Mouse (Mus musculus) colon, adult 2 months (tissue): ENCODE measurements around the gene Olfr1099. TPM values are rescaled to one million over a fixed set of nuclear protein-coding genes. Genes with fewer than 3 reads are reported as not detected.

Source experiments
- polyA plus RNA-seq: library from polyadenylated mRNA; depleted of rRNA; stranded (reverse); fragments of >200 nt; gene quantifications from 2 replicates; pipeline ENCODE4 v1.2.3, GENCODE M21; 2012; rRNA removed

Gene Olfr1099
- polyA plus RNA-seq: not detected in 2 replicates

DNA sequence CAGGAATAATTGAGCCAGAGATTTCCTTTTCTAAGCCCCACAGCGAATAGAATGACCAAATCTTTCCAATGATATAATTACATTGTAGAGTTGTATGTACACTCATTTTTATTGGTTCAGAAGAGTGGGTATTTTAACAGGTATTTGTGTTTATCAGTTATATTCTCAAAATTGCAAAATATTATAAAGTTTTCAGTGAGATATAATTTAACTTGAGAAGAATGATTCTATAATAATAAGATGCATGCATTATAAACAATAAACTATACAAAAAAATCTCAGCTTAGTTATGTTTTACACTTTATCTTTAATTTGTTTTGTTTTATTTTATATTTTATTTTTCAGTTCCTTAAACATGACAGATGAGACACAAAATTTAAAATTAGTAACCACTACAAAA, at the start of gene Olfr1099:
Olfr1099 (minus strand) TSS at position 101 of the 400 bp plus-strand sequence.

DNA sequence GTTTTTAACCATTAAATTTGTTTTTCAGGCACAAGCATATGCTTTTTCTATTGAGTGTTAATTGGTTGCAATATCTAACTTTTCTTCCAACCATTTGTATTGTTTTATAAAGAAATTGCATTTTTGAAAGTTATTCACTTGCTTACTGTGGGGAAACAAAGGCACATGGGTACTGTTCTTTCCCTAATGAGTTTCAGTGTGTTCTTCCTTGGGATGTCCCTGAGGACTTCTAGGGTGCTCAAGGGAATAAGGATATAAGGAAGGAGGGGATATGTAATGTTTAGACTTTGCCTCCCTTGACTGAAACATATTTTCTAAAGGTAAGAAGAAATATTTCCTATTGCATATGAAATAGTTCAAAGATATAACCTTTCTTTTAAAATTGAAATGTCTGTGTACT, 37.6 kb upstream of the Olfr1099 start, which contains the start of gene Olfr1102:
Olfr1102 (plus strand) TSS at position 301 of the 400 bp plus-strand sequence.

DNA sequence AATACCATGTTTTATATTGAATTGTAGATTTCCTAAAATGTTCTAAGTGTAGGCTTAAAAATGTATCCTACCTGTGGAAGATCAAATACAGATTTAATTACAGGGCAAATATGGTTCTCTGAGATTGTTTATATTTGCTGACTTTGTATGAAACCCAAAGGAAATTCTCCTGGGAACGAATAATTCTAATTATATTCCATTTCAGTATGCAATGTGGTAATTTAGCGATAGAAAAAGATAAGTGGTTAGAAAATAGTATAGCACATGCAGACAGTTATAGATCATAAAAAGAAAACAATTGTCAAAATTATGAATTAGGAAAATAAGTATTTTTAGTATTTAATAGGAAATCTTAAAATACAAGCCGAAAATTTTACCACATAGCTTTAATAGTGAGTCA, 30.6 kb upstream of the Olfr1099 start, which contains the start of gene Olfr1101:
Olfr1101 (minus strand) TSS at position 101 of the 400 bp plus-strand sequence.

DNA sequence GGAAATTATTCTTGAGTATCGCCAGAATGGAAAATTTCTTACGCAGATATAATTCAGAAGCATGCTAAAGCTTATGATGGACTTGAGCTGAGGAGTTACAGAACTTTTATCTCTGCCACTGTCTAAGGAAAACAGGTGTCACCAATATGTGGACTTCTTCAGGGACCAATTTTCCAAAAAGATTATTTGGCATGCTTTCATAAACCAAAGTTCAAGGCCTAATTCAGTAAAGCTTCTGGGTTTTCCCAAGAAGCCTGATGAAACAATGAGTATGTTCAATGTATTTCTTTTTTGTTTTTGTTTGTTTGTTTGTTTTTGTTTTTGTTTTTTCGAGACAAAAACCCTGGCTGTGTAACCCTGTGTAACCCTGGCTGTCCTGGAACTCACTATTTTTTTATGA, 19.4 kb upstream of the Olfr1099 start, which contains the start of gene Olfr1100:
Olfr1100 (minus strand) TSS at position 101 of the 400 bp plus-strand sequence.

DNA sequence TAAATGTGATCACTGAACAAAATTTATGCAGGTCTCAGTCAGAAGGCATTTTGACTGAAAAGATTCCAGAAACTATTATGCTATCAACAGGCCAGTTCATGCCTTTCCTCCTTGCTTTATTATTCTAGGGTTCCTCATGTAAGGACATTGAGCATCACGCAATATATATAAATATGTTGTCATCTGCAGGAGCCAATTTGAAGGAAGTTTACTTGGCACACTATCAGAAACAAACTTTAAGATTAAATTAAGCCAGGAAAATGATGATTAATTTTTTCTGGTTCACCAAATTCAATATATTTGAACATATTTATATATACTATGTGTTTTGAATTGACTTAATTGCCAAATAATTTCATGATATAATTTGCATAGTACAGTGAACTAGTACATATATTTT, 36.0 kb downstream of the Olfr1099 start, which contains the start of gene Olfr1098:
Olfr1098 (minus strand) TSS at position 101 of the 400 bp plus-strand sequence.

Other genes starting within 250 kb of the Olfr1099 start
- not detected in 2 replicates for gene Olfr1089, start 227.0 kb downstream of the Olfr1099 start, polyA plus RNA-seq
- gene Olfr1090, start 201.7 kb downstream of the Olfr1099 start, polyA plus RNA-seq: not detected in 2 replicates
- not detected in 2 replicates for gene Olfr1093, start 178.2 kb downstream of the Olfr1099 start, polyA plus RNA-seq
- not detected in 2 replicates for gene Olfr141, start 150.7 kb downstream of the Olfr1099 start, polyA plus RNA-seq
- not detected in 2 replicates for gene Olfr1094, start 136.0 kb downstream of the Olfr1099 start, polyA plus RNA-seq
- gene Olfr1095, start 109.0 kb downstream of the Olfr1099 start, polyA plus RNA-seq: not detected in 2 replicates
- gene Gm13723, start 85.9 kb downstream of the Olfr1099 start, polyA plus RNA-seq: not detected in 2 replicates
- gene Olfr1097, start 68.5 kb downstream of the Olfr1099 start, polyA plus RNA-seq: not detected in 2 replicates
- gene Olfr1098, start 36.1 kb downstream of the Olfr1099 start, polyA plus RNA-seq: not detected in 2 replicates
- not detected in 2 replicates for gene Olfr1100, start 19.3 kb upstream of the Olfr1099 start, polyA plus RNA-seq
- gene Olfr1101, start 30.5 kb upstream of the Olfr1099 start, polyA plus RNA-seq: not detected in 2 replicates
- not detected in 2 replicates for gene Olfr1102, start 37.7 kb upstream of the Olfr1099 start, polyA plus RNA-seq
- gene Olfr1104, start 66.4 kb upstream of the Olfr1099 start, polyA plus RNA-seq: not detected in 2 replicates
- not detected in 2 replicates for gene Olfr1105, start 75.8 kb upstream of the Olfr1099 start, polyA plus RNA-seq
- not detected in 2 replicates for gene Olfr1106, start 91.6 kb upstream of the Olfr1099 start, polyA plus RNA-seq
- gene Olfr1107, start 115.1 kb upstream of the Olfr1099 start, polyA plus RNA-seq: not detected in 2 replicates
- not detected in 2 replicates for gene Olfr1109, start 135.3 kb upstream of the Olfr1099 start, polyA plus RNA-seq
- gene Olfr259, start 153.9 kb upstream of the Olfr1099 start, polyA plus RNA-seq: not detected in 2 replicates
- not detected in 2 replicates for gene Olfr1110, start 179.6 kb upstream of the Olfr1099 start, polyA plus RNA-seq
- gene Olfr1111, start 191.9 kb upstream of the Olfr1099 start, polyA plus RNA-seq: not detected in 2 replicates
- not detected in 2 replicates for gene Olfr1112, start 227.1 kb upstream of the Olfr1099 start, polyA plus RNA-seq
- gene Olfr1113, start 248.3 kb upstream of the Olfr1099 start, polyA plus RNA-seq: not detected in 2 replicates